Mouse (Mus musculus) thymus, adult 18-20 months (tissue): Measurements from ENCODE around the gene Slc4a2.

ENCODE experiments used
- DNase-seq, 2 experiments: peaks; one replicate each; pipeline ENCODE4 v3.0.0; 2022; ENCODE audit warnings: mixed read lengths in 2 of 2

The Slc4a2 gene

GRCm38 (mm10) chr5:24423129-24424003 lies at the start of gene Slc4a2, which contains the start of gene Cdk5:
Slc4a2 (plus strand) TSS chr5:24423837.
Cdk5 (minus strand) TSS chr5:24423530.
- peak; percentile 98 for DNase-seq

- DNase-seq = no peak
These were observed 49.4 kb upstream of the Slc4a2 start for GRCm38 (mm10) chr5:24374216-24374615.

- no peak for DNase-seq
These were observed 48.8 kb upstream of the Slc4a2 start for GRCm38 (mm10) chr5:24374666-24375328.

DNA sequence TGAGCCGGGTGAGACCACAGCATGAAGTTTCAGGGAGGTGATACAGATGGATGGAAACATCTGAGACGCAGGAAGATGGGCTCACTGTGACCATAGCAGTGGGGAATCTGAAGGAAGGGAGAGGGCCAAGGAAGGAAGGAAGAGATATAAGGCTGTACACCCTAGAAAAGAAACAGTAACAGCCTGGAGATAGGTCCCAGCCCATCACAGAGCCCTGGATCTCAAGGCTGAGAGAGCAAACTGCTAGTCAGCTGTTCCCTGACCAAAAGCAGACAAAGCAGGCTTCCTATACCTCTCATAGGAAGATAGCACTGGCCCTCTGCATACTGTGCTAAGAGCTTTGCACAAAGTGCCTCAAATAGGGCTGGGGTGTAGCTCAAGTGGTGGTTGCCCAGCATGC lies 44.9 kb upstream of the Slc4a2 start:
- DNase-seq = no peak

GRCm38 (mm10) chr5:24379501-24379900 lies 44.1 kb upstream of the Slc4a2 start:
- no peak for DNase-seq

GRCm38 (mm10) chr5:24380499-24380898 lies 43.1 kb upstream of the Slc4a2 start:
- no peak for DNase-seq

GRCm38 (mm10) chr5:24381486-24381885 lies 42.2 kb upstream of the Slc4a2 start:
- DNase-seq = no peak

- DNase-seq = no peak
These were observed 41.6 kb upstream of the Slc4a2 start for GRCm38 (mm10) chr5:24381988-24382387.

GRCm38 (mm10) chr5:24383026-24383859 lies 40.4 kb upstream of the Slc4a2 start:
- peak; percentile 76 to 79 for DNase-seq

DNA sequence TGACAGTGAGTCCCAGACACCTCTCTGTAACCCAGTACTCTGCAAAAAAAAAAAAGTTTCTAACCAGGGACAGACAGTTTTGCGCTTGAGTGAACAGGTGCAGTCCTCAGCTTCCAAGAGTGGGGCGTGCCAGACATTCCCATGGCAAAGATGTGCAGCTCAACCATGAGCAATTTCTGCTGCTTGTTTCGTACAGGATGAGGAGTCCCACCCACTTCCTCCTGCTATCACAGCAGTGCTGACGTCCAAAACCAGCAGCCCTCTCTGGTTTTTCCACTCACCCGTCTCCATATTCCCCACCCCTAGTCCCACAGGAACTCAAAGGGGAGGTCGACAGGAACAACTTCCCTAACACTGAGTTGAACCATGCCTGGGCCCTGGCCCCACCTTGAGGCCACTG lies 39.2 kb upstream of the Slc4a2 start:
- DNase-seq = peak in 1 of 2 experiments; percentile 24

DNA sequence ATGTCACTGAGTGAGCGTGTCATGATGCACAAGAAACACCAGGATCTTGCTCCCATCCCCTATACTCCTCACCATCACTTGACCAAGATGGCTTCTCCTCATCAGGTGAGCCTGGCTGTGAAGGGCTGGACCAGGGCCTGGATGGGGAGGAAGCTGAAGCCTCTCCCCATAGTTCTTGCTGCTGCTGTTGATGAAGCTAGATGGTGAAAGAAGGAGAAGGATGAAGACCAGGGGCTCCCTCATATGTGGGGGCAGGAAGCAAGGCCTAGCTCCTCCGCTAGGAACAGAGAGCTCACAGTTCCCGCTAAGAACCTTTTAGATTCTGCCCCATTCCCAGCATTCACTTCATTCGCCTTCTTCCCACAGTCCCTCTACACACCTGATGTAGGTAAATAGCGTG lies 38.3 kb upstream of the Slc4a2 start:
- DNase-seq = no peak

- no peak for DNase-seq
These were observed 37.6 kb upstream of the Slc4a2 start for GRCm38 (mm10) chr5:24385887-24386550.

GRCm38 (mm10) chr5:24387264-24388241 lies 36.1 kb upstream of the Slc4a2 start:
- peak in 1 of 2 experiments; percentile 25 for DNase-seq

GRCm38 (mm10) chr5:24388246-24388915 lies 35.3 kb upstream of the Slc4a2 start:
- DNase-seq = no peak

- DNase-seq = no peak
These were observed 34.5 kb upstream of the Slc4a2 start for GRCm38 (mm10) chr5:24389011-24389657.

GRCm38 (mm10) chr5:24389658-24390020 lies 34.0 kb upstream of the Slc4a2 start:
- no peak for DNase-seq

- no peak for DNase-seq
These were observed 31.8 kb upstream of the Slc4a2 start, which contains the start of gene Atg9b for GRCm38 (mm10) chr5:24391864-24392263. Atg9b (minus strand) TSS chr5:24392143.

DNA sequence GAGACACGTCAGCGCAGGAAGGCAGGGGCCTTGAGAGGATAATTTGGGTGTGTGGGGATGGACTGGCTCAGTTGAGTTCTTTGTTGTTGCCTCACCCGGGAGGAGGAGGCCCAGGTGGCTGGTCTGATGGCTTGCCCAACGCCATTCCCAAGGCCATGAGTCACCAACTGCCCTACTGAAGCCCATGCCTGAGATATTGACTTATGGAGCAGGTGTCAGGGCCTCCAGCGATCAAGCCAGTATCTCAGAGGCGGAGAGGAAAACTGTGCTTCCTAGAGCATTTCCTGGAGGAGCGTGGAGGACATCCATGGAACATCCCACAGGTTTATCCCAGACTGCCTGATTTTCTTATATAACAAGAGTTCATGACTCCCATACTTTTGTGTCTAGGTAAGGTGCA lies 30.9 kb upstream of the Slc4a2 start:
- no peak for DNase-seq

- peak; percentile 60 to 79 for DNase-seq
These were observed 30.1 kb upstream of the Slc4a2 start, which contains the start of gene Abcb8 for GRCm38 (mm10) chr5:24393392-24393997. Abcb8 (plus strand) TSS chr5:24393663.
